Mouse (Mus musculus) lung, adult 2 months (tissue): ENCODE results near the gene Jaml.

Experiments used
- CTCF ChIP-seq: fragments of 200-500 bp; IDR thresholded peaks from 2 replicates; pipeline ENCODE4 v1.5.1; 2011; ENCODE audit warnings: mild to moderate bottlenecking, low read length, control low read depth; ENCODE audit not compliant: insufficient read depth
- POLR2A ChIP-seq: fragments of 200-500 bp; IDR thresholded peaks from 2 replicates; pipeline ENCODE4 v1.6.1; 2011; ENCODE audit warnings: low read depth, mild to moderate bottlenecking, control low read depth, low read length, borderline replicate concordance; ENCODE audit errors: extremely low read depth

DNA sequence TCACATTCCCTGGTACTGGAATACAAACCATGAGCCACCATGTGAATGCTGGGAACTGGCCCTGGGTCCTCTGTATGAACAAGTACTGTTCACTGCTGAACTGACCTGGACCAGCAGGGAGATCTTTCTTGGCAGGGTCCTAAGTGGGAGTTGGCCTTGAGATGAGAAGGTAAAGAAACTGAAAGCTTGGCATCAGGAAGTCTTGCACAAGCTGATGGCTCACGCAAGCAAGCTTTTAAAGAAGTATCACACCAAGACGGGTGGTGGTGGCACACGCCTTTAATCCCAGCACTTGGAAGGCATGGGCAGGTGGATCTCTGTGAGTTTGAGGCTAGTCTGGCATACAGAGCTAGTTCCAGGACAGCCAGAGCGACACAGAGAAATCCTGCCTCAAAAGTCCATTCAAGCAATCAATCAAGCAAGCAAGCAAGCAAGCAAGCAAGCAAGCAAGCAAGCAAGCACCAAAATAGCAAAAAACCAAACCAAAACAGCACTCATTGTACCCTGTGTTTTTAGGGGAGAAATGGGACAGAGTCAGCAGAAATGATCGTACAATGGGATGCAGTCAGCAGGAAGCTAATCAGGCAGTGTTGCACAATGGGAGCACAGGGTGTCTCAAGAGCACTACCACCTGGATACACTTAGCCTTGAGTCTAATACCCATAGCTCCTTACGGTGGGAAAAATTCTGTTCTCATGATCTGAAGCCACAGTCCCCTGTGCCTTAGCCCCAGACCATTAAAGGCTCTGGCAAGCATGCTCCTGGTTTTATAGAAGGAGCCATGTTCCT lies 16.4 kb downstream of the Jaml start:
- TF ChIP-seq CTCF (no peak), POLR2A (no peak)
